Mouse (Mus musculus): Measurements from ENCODE around the gene Tnfaip3. TPM values are rescaled to one million over a fixed set of nuclear protein-coding genes. Genes with fewer than 3 reads are reported as not detected.

The Tnfaip3 gene
- total RNA-seq (2021): 1 to 10 TPM; 5.1 to 5.6 TPM
- long read RNA-seq, full-length matches to known transcripts: 3 of 4 reads
- long read RNA-seq, partial matches to known transcripts: 0 of 4 reads
- long read RNA-seq, other reads (novel, unspliced or antisense): 1 of 4 reads

GRCm38 (mm10) chr10:19015257-19015862, at the start of gene Tnfaip3:
Gene Tnfaip3 (minus strand): TSS chr10:19015657.
- DNase-seq (ENCODE audit: low spot score in 2 of 2): peak; percentile 91 to 97

- no peak for DNase-seq (ENCODE audit: low spot score in 2 of 2)
These were observed 49.5 kb upstream of the Tnfaip3 start for GRCm38 (mm10) chr10:19064651-19065601.

- DNase-seq (ENCODE audit: low spot score in 2 of 2): no peak
These were observed 48.2 kb upstream of the Tnfaip3 start for GRCm38 (mm10) chr10:19063670-19064069.

- DNase-seq (ENCODE audit: low spot score in 2 of 2): no peak
These were observed 47.8 kb upstream of the Tnfaip3 start for GRCm38 (mm10) chr10:19063208-19063607.

GRCm38 (mm10) chr10:19062098-19062905, 46.8 kb upstream of the Tnfaip3 start:
- peak in 1 of 2 experiments; percentile 38 for DNase-seq (ENCODE audit: low spot score in 2 of 2)

GRCm38 (mm10) chr10:19061201-19061600, 45.7 kb upstream of the Tnfaip3 start:
- DNase-seq (ENCODE audit: low spot score in 2 of 2): no peak

- no peak for DNase-seq (ENCODE audit: low spot score in 2 of 2)
These were observed 38.1 kb upstream of the Tnfaip3 start for GRCm38 (mm10) chr10:19053524-19053923.

- DNase-seq (ENCODE audit: low spot score in 2 of 2): no peak
These were observed 30.5 kb upstream of the Tnfaip3 start for GRCm38 (mm10) chr10:19045986-19046385.

GRCm38 (mm10) chr10:19044765-19045516, 29.5 kb upstream of the Tnfaip3 start:
- no peak for DNase-seq (ENCODE audit: low spot score in 2 of 2)

- DNase-seq (ENCODE audit: low spot score in 2 of 2): peak in 1 of 2 experiments; percentile 39
These were observed 28.2 kb upstream of the Tnfaip3 start for GRCm38 (mm10) chr10:19043529-19044262.

- no peak for DNase-seq (ENCODE audit: low spot score in 2 of 2)
These were observed 24.7 kb upstream of the Tnfaip3 start for GRCm38 (mm10) chr10:19040147-19040546.

- DNase-seq (ENCODE audit: low spot score in 2 of 2): no peak
These were observed 19.3 kb upstream of the Tnfaip3 start for GRCm38 (mm10) chr10:19034764-19035163.

- DNase-seq (ENCODE audit: low spot score in 2 of 2): no peak
These were observed 18.2 kb upstream of the Tnfaip3 start for GRCm38 (mm10) chr10:19033696-19034095.

- DNase-seq (ENCODE audit: low spot score in 2 of 2): no peak
These were observed 16.4 kb upstream of the Tnfaip3 start for GRCm38 (mm10) chr10:19031875-19032274.

- peak in 1 of 2 experiments; percentile 28 for DNase-seq (ENCODE audit: low spot score in 2 of 2)
These were observed 15.2 kb upstream of the Tnfaip3 start for GRCm38 (mm10) chr10:19030628-19031027.

- no peak for DNase-seq (ENCODE audit: low spot score in 2 of 2)
These were observed 11.3 kb upstream of the Tnfaip3 start for GRCm38 (mm10) chr10:19026710-19027109.

- no peak for DNase-seq (ENCODE audit: low spot score in 2 of 2)
These were observed 8.9 kb upstream of the Tnfaip3 start for GRCm38 (mm10) chr10:19024353-19024752.

- no peak for DNase-seq (ENCODE audit: low spot score in 2 of 2)
These were observed 8.3 kb upstream of the Tnfaip3 start for GRCm38 (mm10) chr10:19023622-19024326.

- no peak for DNase-seq (ENCODE audit: low spot score in 2 of 2)
These were observed 6.8 kb upstream of the Tnfaip3 start for GRCm38 (mm10) chr10:19022272-19022671.

All from layer of hippocampus, adult 18-20 months (tissue).